Mouse (Mus musculus) neural tube, embryonic 11.5 days (tissue): ENCODE data around the gene Iqgap1. TPM values are rescaled to one million over a fixed set of nuclear protein-coding genes. Genes with fewer than 3 reads are reported as not detected.
A peak's percentile ranks its signal among the peaks of the same experiment; 100 is the strongest.

Experiments
- ATAC-seq: fragments of 200-750 bp; cut with Nextera tagmentation; 2 replicates; pipeline ENCODE4 v1.8.0; 2017; ENCODE audit warnings: moderate number of reproducible peaks, mild to moderate bottlenecking, moderate TSS enrichment, moderate library complexity; ENCODE audit not compliant: insufficient read depth, low FRiP score, low TSS enrichment
- DNase-seq: peaks from one replicate; pipeline ENCODE4 v3.0.0-alpha.2; 2015; ENCODE audit warnings: low spot score
- H3K27ac ChIP-seq: fragments of 300-500 bp; sonication (generic); 2 replicates; pipeline ENCODE4 v1.5.1; 2014; ENCODE audit warnings: low read depth, mild to moderate bottlenecking, low read length
- H3K27me3 ChIP-seq: fragments of 300-500 bp; sonication (generic); 2 replicates; pipeline ENCODE4 v1.6.1; 2014; ENCODE audit warnings: mild to moderate bottlenecking, low read length, mixed read lengths; ENCODE audit not compliant: control insufficient read depth, insufficient read depth
- H3K36me3 ChIP-seq: fragments of 300-500 bp; sonication (generic); 2 replicates; pipeline ENCODE4 v1.6.1; 2014; ENCODE audit warnings: mild to moderate bottlenecking, low read length, moderate library complexity, mixed read lengths; ENCODE audit not compliant: control insufficient read depth, insufficient read depth
- H3K4me1 ChIP-seq: fragments of 300-500 bp; sonication (generic); 2 replicates; pipeline ENCODE4 v1.6.1; 2014; ENCODE audit warnings: low read length, mixed read lengths; ENCODE audit not compliant: control insufficient read depth, insufficient read depth
- H3K4me2 ChIP-seq: fragments of 300-500 bp; sonication (generic); 2 replicates; pipeline ENCODE4 v1.6.1; 2014; ENCODE audit warnings: low read depth, mild to moderate bottlenecking, moderate library complexity
- H3K4me3 ChIP-seq: fragments of 300-500 bp; sonication (generic); 2 replicates; pipeline ENCODE4 v1.5.1; 2014; ENCODE audit warnings: low read depth, low read length
- H3K9ac ChIP-seq: fragments of 300-500 bp; sonication (generic); 2 replicates; pipeline ENCODE4 v1.6.1; 2014; ENCODE audit warnings: mild to moderate bottlenecking, low read length
- H3K9me3 ChIP-seq: fragments of 300-500 bp; sonication (generic); 2 replicates; pipeline ENCODE4 v1.6.1; 2016; ENCODE audit warnings: low read length; ENCODE audit not compliant: control insufficient read depth
- WGBS: fragments of 180-500 bp; shearing (Covaris S2); extraction: QIAGEN DNeasy Blood & Tissue Kit; methylation state at CpG from one replicate; pipeline ENCODE4 v1.1.7; 2014; 5-methylcytosine and 5-hydroxymethylcytosine counted together
- polyA plus RNA-seq: library from polyadenylated mRNA; unstranded; fragments of >200 nt; fragmentation: Nextera tagmentation; extraction: Ambion mirVana; gene quantifications from 2 replicates; pipeline ENCODE4 v1.2.1, GENCODE M21; 2014

The Iqgap1 gene
- polyA plus RNA-seq, 1 experiment from 2014 or later = 26.4 TPM

GRCm38 (mm10) chr7:80862475-80862874, 36.7 kb upstream of the Iqgap1 start:
- Histone ChIP-seq H3K9ac (no peak overlapping the region), H3K4me2 (peak overlapping the region; percentile 11; the same call in 1 of the 2 replicates), H3K27ac (no peak overlapping the region), H3K9me3 (no peaks in the 10 kb centered on the region), H3K27me3 (no peaks in the 10 kb centered on the region), H3K36me3 (peaks cover under 1% of the 10 kb centered on the region; the same call in 1 of the 2 replicates), H3K4me3 (no peak overlapping the region), H3K4me1 (no peaks in the 10 kb centered on the region)
- WGBS = 85% methylated on average over 2 of the region's 2 CpGs
- ATAC-seq (no peak), DNase-seq (no peak)

DNA sequence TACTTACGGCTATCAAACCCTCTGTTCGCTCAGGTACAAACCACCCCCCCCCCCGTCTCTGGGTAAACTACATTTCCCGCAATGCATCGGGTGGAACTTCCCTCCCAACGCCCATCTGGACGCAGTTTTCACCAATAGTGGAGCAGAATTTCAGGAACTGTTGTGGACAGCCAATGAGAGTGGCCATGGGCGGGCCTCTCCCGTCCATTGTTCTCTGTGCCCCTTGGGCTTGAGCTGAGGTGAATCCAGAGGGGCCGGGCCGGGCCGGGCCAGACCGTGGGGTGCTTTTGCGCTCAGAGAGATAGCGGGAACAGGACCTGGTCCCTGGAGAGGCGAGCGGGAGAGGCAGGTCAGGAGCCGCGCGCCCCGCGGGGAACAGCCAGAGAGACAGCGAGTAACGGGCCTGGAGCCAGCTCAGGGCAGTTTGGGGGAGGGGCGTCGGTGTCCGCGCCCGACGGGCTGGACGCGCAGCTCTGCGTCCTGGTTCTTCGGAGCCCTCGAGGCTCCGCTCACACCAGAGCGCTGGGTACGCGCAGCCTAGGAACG, 35.0 kb upstream of the Iqgap1 start, which contains the start of gene Zscan2:
TSS of gene Zscan2 (plus strand) at position 192 of the 546 bp plus-strand sequence.
- Histone ChIP-seq H3K27me3 (no peaks in the 10 kb centered on the region), H3K27ac (peak within 1 kb of the TSS; percentile 93), H3K4me1 (no peaks in the 10 kb centered on the region), H3K9ac (peak within 1 kb of the TSS; percentile 97), H3K36me3 (no peaks in the 10 kb centered on the region), H3K4me2 (peak within 1 kb of the TSS; percentile 94), H3K9me3 (no peaks in the 10 kb centered on the region), H3K4me3 (peak within 1 kb of the TSS; percentile 78)
- under 1% methylated on average over 40 of the region's 40 CpGs for WGBS
- ATAC-seq (peak; percentile 98), DNase-seq (peak; percentile 92)

GRCm38 (mm10) chr7:80860227-80860626, 34.5 kb upstream of the Iqgap1 start:
- no peaks in the 10 kb centered on the region for H3K9me3 ChIP-seq
- H3K4me3 ChIP-seq = peak overlapping the region; percentile 78
- no peaks in the 10 kb centered on the region for H3K36me3 ChIP-seq
- no peaks in the 10 kb centered on the region for H3K4me1 ChIP-seq
- no peaks in the 10 kb centered on the region for H3K27me3 ChIP-seq
- H3K9ac ChIP-seq = peak overlapping the region; percentile 69
- ATAC-seq (peak; percentile 56; the same call in 1 of the 2 replicates), DNase-seq (peak; percentile 77)
- peak overlapping the region; percentile 93; the same call in 1 of the 2 replicates for H3K27ac ChIP-seq
- peak overlapping the region; percentile 94 for H3K4me2 ChIP-seq
- WGBS = under 1% methylated on average over 13 of the region's 13 CpGs

GRCm38 (mm10) chr7:80857181-80857580, 31.4 kb upstream of the Iqgap1 start:
- Histone ChIP-seq H3K4me3 (no peak overlapping the region), H3K27ac (no peak overlapping the region), H3K9ac (no peak overlapping the region), H3K9me3 (no peaks in the 10 kb centered on the region), H3K27me3 (no peaks in the 10 kb centered on the region), H3K4me1 (no peaks in the 10 kb centered on the region), H3K36me3 (no peaks in the 10 kb centered on the region), H3K4me2 (no peak overlapping the region)
- DNase-seq = peak; percentile 77
- no peak for ATAC-seq
- WGBS = 29% methylated on average over 6 of the region's 6 CpGs

DNA sequence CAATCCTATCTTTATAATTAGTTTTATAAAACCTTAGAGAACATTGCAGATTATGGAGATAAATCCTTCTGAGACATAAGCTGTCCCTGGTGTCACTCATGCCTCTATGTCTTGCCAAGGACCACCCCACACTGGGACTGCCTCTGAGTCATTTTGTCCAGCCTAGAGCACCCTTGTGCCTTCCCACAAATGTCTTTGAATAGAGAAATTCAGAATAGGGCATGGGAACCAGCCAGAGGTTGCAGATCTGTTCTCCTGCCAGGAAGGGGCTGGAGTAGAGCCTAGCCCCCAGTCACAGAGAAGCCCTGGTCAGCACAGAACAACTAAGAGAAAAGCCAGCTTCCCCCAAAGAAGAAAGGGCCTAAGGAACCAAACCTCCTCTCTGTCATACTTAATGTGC, 29.5 kb upstream of the Iqgap1 start:
- Histone ChIP-seq H3K4me2 (no peak overlapping the region), H3K4me3 (no peak overlapping the region), H3K4me1 (no peaks in the 10 kb centered on the region), H3K9ac (no peak overlapping the region), H3K9me3 (no peaks in the 10 kb centered on the region), H3K27me3 (no peaks in the 10 kb centered on the region), H3K36me3 (no peaks in the 10 kb centered on the region), H3K27ac (no peak overlapping the region)
- ATAC-seq (no peak), DNase-seq (no peak)

DNA sequence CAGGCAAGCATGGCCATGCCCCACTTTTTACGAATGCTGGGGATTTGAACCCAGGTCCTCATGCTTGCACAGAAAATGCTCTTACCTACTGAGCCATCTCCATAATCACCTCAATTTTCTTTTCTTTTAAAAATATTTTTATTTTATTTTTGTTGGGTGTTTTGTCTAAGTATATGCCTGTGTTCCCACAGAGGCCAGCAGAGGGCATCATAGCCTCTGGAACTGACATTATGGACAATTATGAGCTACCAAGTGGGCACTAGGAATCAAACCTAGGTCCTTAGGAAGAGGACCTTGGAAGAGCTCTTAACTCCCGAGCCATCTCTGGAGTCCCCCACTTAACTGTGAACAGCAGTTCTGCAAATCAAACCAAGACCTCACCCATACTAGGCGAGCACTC, 27.4 kb upstream of the Iqgap1 start:
- Histone ChIP-seq H3K9me3 (no peaks in the 10 kb centered on the region), H3K4me3 (no peak overlapping the region), H3K27me3 (no peaks in the 10 kb centered on the region), H3K4me1 (no peaks in the 10 kb centered on the region), H3K27ac (no peak overlapping the region), H3K36me3 (no peaks in the 10 kb centered on the region), H3K9ac (no peak overlapping the region), H3K4me2 (no peak overlapping the region)
- DNase-seq (peak; percentile 5), ATAC-seq (no peak)
- WGBS = 93% methylated on average over 3 of the region's 3 CpGs

GRCm38 (mm10) chr7:80850520-80850919, 24.7 kb upstream of the Iqgap1 start:
- H3K36me3 ChIP-seq = no peaks in the 10 kb centered on the region
- H3K4me2 ChIP-seq = no peak overlapping the region
- 89% methylated on average over 5 of the region's 5 CpGs for WGBS
- no peak overlapping the region for H3K27ac ChIP-seq
- ATAC-seq (no peak), DNase-seq (no peak)
- H3K27me3 ChIP-seq = no peaks in the 10 kb centered on the region
- H3K9me3 ChIP-seq = no peaks in the 10 kb centered on the region
- H3K4me3 ChIP-seq = no peak overlapping the region
- H3K9ac ChIP-seq = no peak overlapping the region
- no peaks in the 10 kb centered on the region for H3K4me1 ChIP-seq

DNA sequence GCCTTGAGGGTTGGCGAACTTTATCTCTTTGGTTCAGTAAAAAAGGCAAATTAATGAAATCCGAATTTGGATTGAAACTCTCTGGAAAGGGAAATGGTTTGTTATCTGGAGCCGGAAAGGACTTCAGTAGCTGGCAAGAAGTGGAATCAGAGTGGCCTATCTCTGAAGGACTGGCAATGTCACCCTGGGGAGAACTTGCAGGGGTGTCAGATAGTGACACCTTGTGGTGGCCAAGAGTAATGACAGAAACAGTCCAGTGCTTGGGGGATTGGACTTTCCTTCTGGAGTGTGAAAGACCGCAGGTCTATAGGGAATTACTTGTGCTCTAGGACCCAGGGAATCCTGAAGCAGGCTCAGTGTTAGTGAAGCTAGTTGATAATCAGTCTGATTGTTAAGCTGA, 23.9 kb upstream of the Iqgap1 start:
- Histone ChIP-seq H3K4me1 (no peaks in the 10 kb centered on the region), H3K9ac (no peak overlapping the region), H3K9me3 (no peaks in the 10 kb centered on the region), H3K27ac (no peak overlapping the region), H3K4me2 (no peak overlapping the region), H3K36me3 (no peaks in the 10 kb centered on the region), H3K4me3 (no peak overlapping the region), H3K27me3 (no peaks in the 10 kb centered on the region)
- 41% methylated on average over 4 of the region's 4 CpGs for WGBS
- ATAC-seq = no peak
- DNase-seq = peak; percentile 49

DNA sequence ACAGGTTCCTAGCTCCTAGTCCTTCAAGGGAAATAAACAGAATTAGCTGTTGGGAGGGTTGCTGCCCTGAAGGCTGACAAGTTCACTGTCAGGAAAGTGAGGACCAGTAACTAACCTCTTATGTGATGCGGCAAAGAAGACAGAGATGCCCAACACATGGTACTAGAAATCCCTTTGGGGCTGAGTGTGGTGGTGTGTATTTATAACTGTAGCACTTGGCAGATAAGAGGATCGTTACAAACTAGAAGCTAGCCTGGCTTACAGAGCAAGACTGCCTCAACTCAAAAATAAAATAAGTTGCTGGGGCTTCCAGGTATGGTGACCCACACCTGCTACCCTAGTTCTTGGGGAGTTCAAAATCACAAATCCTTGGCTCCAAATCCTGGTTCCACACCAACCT, 23.5 kb upstream of the Iqgap1 start:
- DNase-seq = no peak
- WGBS = 87% methylated on average over 2 of the region's 2 CpGs

More for the DNA sequence above, 23.5 kb upstream of the Iqgap1 start:
- Histone ChIP-seq H3K4me3 (no peak overlapping the region), H3K27me3 (no peaks in the 10 kb centered on the region), H3K9me3 (no peaks in the 10 kb centered on the region), H3K36me3 (no peaks in the 10 kb centered on the region), H3K9ac (no peak overlapping the region), H3K27ac (no peak overlapping the region), H3K4me2 (no peak overlapping the region), H3K4me1 (no peaks in the 10 kb centered on the region)
- ATAC-seq = no peak
